Mouse (Mus musculus) liver, embryonic 13.5 days (tissue): ENCODE measurements around the gene Bend7. TPM values are rescaled to one million over a fixed set of nuclear protein-coding genes. Genes with fewer than 3 reads are reported as not detected.

ENCODE experiments used
- ATAC-seq: fragments of 200-750 bp; cut with Nextera tagmentation; 2 replicates; pipeline ENCODE4 v1.8.0; 2017; ENCODE audit warnings: low read depth, mild to moderate bottlenecking, moderate number of reproducible peaks, moderate library complexity
- DNase-seq: peaks from one replicate; pipeline ENCODE4 v3.0.0; 2022
- H3K27ac ChIP-seq: fragments of 300-500 bp; sonication (generic); 2 replicates; pipeline ENCODE4 v1.5.1; 2015; ENCODE audit warnings: moderate library complexity, mild to moderate bottlenecking, inconsistent platforms
- H3K27me3 ChIP-seq: fragments of 300-500 bp; sonication (generic); 2 replicates; pipeline ENCODE4 v1.6.1; 2015; ENCODE audit warnings: mild to moderate bottlenecking, inconsistent platforms
- H3K36me3 ChIP-seq: fragments of 300-500 bp; sonication (generic); 2 replicates; pipeline ENCODE4 v1.6.1; 2015; ENCODE audit warnings: mild to moderate bottlenecking, inconsistent platforms
- H3K4me1 ChIP-seq: fragments of 300-500 bp; sonication (generic); replicated peaks from 2 replicates; pipeline ENCODE4 v1.6.1; 2015; ENCODE audit warnings: inconsistent platforms
- H3K4me2 ChIP-seq: fragments of 300-500 bp; sonication (generic); 2 replicates; pipeline ENCODE4 v1.6.1; 2015; ENCODE audit warnings: inconsistent platforms, mild to moderate bottlenecking, moderate library complexity
- H3K4me3 ChIP-seq: fragments of 300-500 bp; sonication (generic); replicated peaks from 2 replicates; pipeline ENCODE4 v1.5.1; 2015; ENCODE audit warnings: mild to moderate bottlenecking, inconsistent platforms
- H3K9ac ChIP-seq: fragments of 300-500 bp; sonication (generic); 2 replicates; pipeline ENCODE4 v1.6.1; 2015; ENCODE audit warnings: mild to moderate bottlenecking, inconsistent platforms
- H3K9me3 ChIP-seq: fragments of 300-500 bp; sonication (generic); replicated peaks from 2 replicates; pipeline ENCODE4 v1.6.1; 2016; ENCODE audit warnings: inconsistent platforms
- WGBS: fragments of 180-500 bp; shearing (Covaris S2); methylation state at CpG from one replicate; pipeline ENCODE4 v1.1.7; 2015; ENCODE audit not compliant: insufficient replicate concordance; 5-methylcytosine and 5-hydroxymethylcytosine counted together
- polyA plus RNA-seq: library from polyadenylated mRNA; unstranded; fragments of >200 nt; fragmentation: Nextera tagmentation; extraction: Ambion mirVana; gene quantifications from 2 replicates; pipeline ENCODE4 v1.2.1, GENCODE M21; 2015

Bend7 gene
- polyA plus RNA-seq = 1.1 and 1.4 TPM in 2 replicates

- H3K4me1 ChIP-seq = peaks cover 4% of the 10 kb centered on the region; the same call in 1 of the 2 replicates
- H3K27ac ChIP-seq = peak within 1 kb of the TSS; percentile 18; the same call in 1 of the 2 replicates
- peak within 1 kb of the TSS; percentile 56 for H3K9ac ChIP-seq
- no peaks in the 10 kb centered on the region for H3K9me3 ChIP-seq
- DNase-seq = no peak
- H3K4me2 ChIP-seq = peak within 1 kb of the TSS; percentile 65
- peak within 1 kb of the TSS; percentile 60 for H3K4me3 ChIP-seq
- H3K36me3 ChIP-seq = no peaks in the 10 kb centered on the region
- WGBS = under 1% methylated on average over 114 of the region's 124 CpGs
- ATAC-seq = peak; percentile 65
- peaks cover 62% of the 10 kb centered on the region for H3K27me3 ChIP-seq
Observed at GRCm38 (mm10) chr2:4717769-4718661, at the start of gene Bend7. Bend7 (plus strand) TSS chr2:4717831.

- Histone ChIP-seq H3K9ac (no peak overlapping the region), H3K36me3 (no peaks in the 10 kb centered on the region), H3K27me3 (no peaks in the 10 kb centered on the region), H3K27ac (no peak overlapping the region), H3K4me2 (no peak overlapping the region), H3K4me3 (no peak overlapping the region), H3K9me3 (no peaks in the 10 kb centered on the region), H3K4me1 (no peaks in the 10 kb centered on the region)
- 53% methylated on average over 2 of the region's 2 CpGs for WGBS
- DNase-seq (no peak), ATAC-seq (no peak)
Observed at GRCm38 (mm10) chr2:4668626-4669025, 49.0 kb upstream of the Bend7 start.

GRCm38 (mm10) chr2:4669701-4670100 is 47.9 kb upstream of the Bend7 start:
- no peak for DNase-seq
- H3K4me2 ChIP-seq = no peak overlapping the region

GRCm38 (mm10) chr2:4671636-4672035 is 46.0 kb upstream of the Bend7 start:
- Histone ChIP-seq H3K9me3 (no peaks in the 10 kb centered on the region), H3K9ac (no peak overlapping the region), H3K4me2 (no peak overlapping the region), H3K27me3 (no peaks in the 10 kb centered on the region), H3K27ac (no peak overlapping the region), H3K36me3 (no peaks in the 10 kb centered on the region), H3K4me1 (no peaks in the 10 kb centered on the region), H3K4me3 (no peak overlapping the region)
- whole genome bisulfite sequencing = 73% methylated on average over 8 of the region's 8 CpGs
- ATAC-seq (no peak), DNase-seq (no peak)

More at GRCm38 (mm10) chr2:4669701-4670100, 47.9 kb upstream of the Bend7 start:
- no peak overlapping the region for H3K27ac ChIP-seq
- no peaks in the 10 kb centered on the region for H3K27me3 ChIP-seq
- H3K36me3 ChIP-seq = no peaks in the 10 kb centered on the region
- WGBS = 65% methylated on average over 8 of the region's 8 CpGs
- no peak for ATAC-seq
- H3K4me3 ChIP-seq = no peak overlapping the region
- H3K9me3 ChIP-seq = no peaks in the 10 kb centered on the region
- no peaks in the 10 kb centered on the region for H3K4me1 ChIP-seq
- no peak overlapping the region for H3K9ac ChIP-seq

- no peak overlapping the region for H3K4me2 ChIP-seq
- no peaks in the 10 kb centered on the region for H3K27me3 ChIP-seq
- ATAC-seq (no peak), DNase-seq (no peak)
- H3K27ac ChIP-seq = no peak overlapping the region
- H3K36me3 ChIP-seq = no peaks in the 10 kb centered on the region
- WGBS = 53% methylated on average over 3 of the region's 3 CpGs
- H3K4me3 ChIP-seq = no peak overlapping the region
- H3K4me1 ChIP-seq = no peaks in the 10 kb centered on the region
- H3K9ac ChIP-seq = no peak overlapping the region
- H3K9me3 ChIP-seq = no peaks in the 10 kb centered on the region
Observed at GRCm38 (mm10) chr2:4679886-4680285, 37.7 kb upstream of the Bend7 start.

- no peaks in the 10 kb centered on the region for H3K9me3 ChIP-seq
- H3K4me2 ChIP-seq = no peak overlapping the region
- H3K36me3 ChIP-seq = no peaks in the 10 kb centered on the region
- H3K4me1 ChIP-seq = no peaks in the 10 kb centered on the region
- no peak overlapping the region for H3K4me3 ChIP-seq
- peaks cover 17% of the 10 kb centered on the region for H3K27me3 ChIP-seq
- no peak for DNase-seq
- no peak for ATAC-seq
- H3K9ac ChIP-seq = no peak overlapping the region
- WGBS = 35% methylated on average over 5 of the region's 5 CpGs
- no peak overlapping the region for H3K27ac ChIP-seq
Observed at GRCm38 (mm10) chr2:4711262-4711661, 6.4 kb upstream of the Bend7 start.

- peak; percentile 62 for ATAC-seq
- WGBS = 4% methylated on average over 38 of the region's 49 CpGs
- H3K27ac ChIP-seq = no peak overlapping the region
Observed at GRCm38 (mm10) chr2:4717081-4717768, 406 bp upstream of the Bend7 start.

GRCm38 (mm10) chr2:4723088-4723487 is 5.5 kb downstream of the Bend7 start:
- no peak overlapping the region for H3K9ac ChIP-seq
- no peak overlapping the region for H3K4me2 ChIP-seq
- H3K9me3 ChIP-seq = no peaks in the 10 kb centered on the region
- peaks cover 27% of the 10 kb centered on the region for H3K27me3 ChIP-seq
- H3K27ac ChIP-seq = no peak overlapping the region
- H3K36me3 ChIP-seq = no peaks in the 10 kb centered on the region
- peaks cover 7% of the 10 kb centered on the region; the same call in 1 of the 2 replicates for H3K4me1 ChIP-seq
- WGBS = 58% methylated on average over 8 of the region's 8 CpGs
- DNase-seq (no peak), ATAC-seq (no peak)
- H3K4me3 ChIP-seq = no peak overlapping the region

More at GRCm38 (mm10) chr2:4717081-4717768, 406 bp upstream of the Bend7 start:
- H3K27me3 ChIP-seq = peaks cover 62% of the 10 kb centered on the region
- H3K4me1 ChIP-seq = no peaks in the 10 kb centered on the region
- DNase-seq = no peak
- H3K9me3 ChIP-seq = no peaks in the 10 kb centered on the region
- H3K4me3 ChIP-seq = peak overlapping the region; percentile 60
- no peaks in the 10 kb centered on the region for H3K36me3 ChIP-seq
- peak overlapping the region; percentile 65 for H3K4me2 ChIP-seq
- no peak overlapping the region; the same call in 1 of the 2 replicates for H3K9ac ChIP-seq

GRCm38 (mm10) chr2:4730161-4730560 is 12.5 kb downstream of the Bend7 start:
- ATAC-seq (no peak), DNase-seq (no peak)
- Histone ChIP-seq H3K9ac (no peak overlapping the region), H3K36me3 (no peaks in the 10 kb centered on the region), H3K27me3 (no peaks in the 10 kb centered on the region), H3K4me3 (no peak overlapping the region), H3K4me2 (no peak overlapping the region), H3K4me1 (no peaks in the 10 kb centered on the region), H3K9me3 (no peaks in the 10 kb centered on the region), H3K27ac (no peak overlapping the region)
- WGBS = 44% methylated on average over 4 of the region's 4 CpGs

GRCm38 (mm10) chr2:4733971-4734370 is 16.3 kb downstream of the Bend7 start:
- no peaks in the 10 kb centered on the region; the same call in 1 of the 2 replicates for H3K4me1 ChIP-seq
- no peak overlapping the region for H3K4me2 ChIP-seq
- 50% methylated on average over 1 of the region's 1 CpGs for WGBS
- H3K9ac ChIP-seq = no peak overlapping the region
- no peaks in the 10 kb centered on the region for H3K9me3 ChIP-seq
- no peak overlapping the region for H3K27ac ChIP-seq
- no peak overlapping the region for H3K4me3 ChIP-seq
- H3K36me3 ChIP-seq = no peaks in the 10 kb centered on the region
- ATAC-seq (no peak), DNase-seq (no peak)
- H3K27me3 ChIP-seq = no peaks in the 10 kb centered on the region

- no peaks in the 10 kb centered on the region for H3K27me3 ChIP-seq
- H3K27ac ChIP-seq = no peak overlapping the region
- no peaks in the 10 kb centered on the region for H3K36me3 ChIP-seq
Observed at GRCm38 (mm10) chr2:4736095-4736797, 18.6 kb downstream of the Bend7 start.

More at GRCm38 (mm10) chr2:4736095-4736797, 18.6 kb downstream of the Bend7 start:
- no peak overlapping the region for H3K9ac ChIP-seq
- 53% methylated on average over 7 of the region's 7 CpGs for WGBS
- ATAC-seq = no peak
- no peaks in the 10 kb centered on the region for H3K9me3 ChIP-seq
- no peak overlapping the region for H3K4me2 ChIP-seq
- no peaks in the 10 kb centered on the region; the same call in 1 of the 2 replicates for H3K4me1 ChIP-seq
- DNase-seq = no peak
- H3K4me3 ChIP-seq = no peak overlapping the region
